Mouse (Mus musculus): ENCODE data around the gene Nek1.

DNA sequence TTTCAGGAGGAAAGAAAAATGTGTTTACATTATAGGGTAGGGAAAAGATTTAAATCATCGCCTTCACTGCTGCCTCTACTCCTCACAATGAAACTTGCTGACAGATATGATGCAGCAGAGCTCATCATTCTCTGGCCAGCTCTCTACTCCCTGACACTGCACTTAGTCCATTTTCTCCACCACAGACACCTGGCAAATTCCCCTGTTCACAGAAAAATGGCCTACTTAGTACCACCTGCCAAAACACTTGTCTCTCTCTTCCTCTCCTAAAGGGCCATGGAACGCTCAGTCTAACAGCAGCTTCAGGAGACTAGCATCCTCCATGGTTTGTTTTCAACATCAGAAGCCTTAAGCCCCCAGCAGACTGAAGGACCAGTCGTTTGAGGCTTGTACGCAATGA, 41.7 kb upstream of the Nek1 start:
- TF ChIP-seq CTCF (IDR thresholded peaks at IDR 0.05; ENCODE audit: control insufficient read depth, insufficient read depth, insufficient read length): no peak
- TF ChIP-seq USF1 (IDR thresholded peaks at IDR 0.05; ENCODE audit: low read depth): no peak
